Mouse (Mus musculus) neural tube, embryonic 15.5 days (tissue): ENCODE data around the gene Mboat7. TPM values are rescaled to one million over a fixed set of nuclear protein-coding genes. Genes with fewer than 3 reads are reported as not detected.

Experiments
- ATAC-seq: fragments of 200-750 bp; cut with Nextera tagmentation; 2 replicates; pipeline ENCODE4 v1.8.0; 2017; ENCODE audit warnings: mild to moderate bottlenecking, moderate TSS enrichment, moderate library complexity; ENCODE audit not compliant: low FRiP score
- H3K27ac ChIP-seq: fragments of 300-500 bp; sonication (generic); replicated peaks from 2 replicates; pipeline ENCODE4 v1.5.1; 2015; ENCODE audit warnings: mild to moderate bottlenecking, inconsistent platforms
- H3K27me3 ChIP-seq: fragments of 300-500 bp; sonication (generic); replicated peaks from 2 replicates; pipeline ENCODE4 v1.6.1; 2015; ENCODE audit warnings: inconsistent platforms
- H3K36me3 ChIP-seq: fragments of 300-500 bp; sonication (generic); 2 replicates; pipeline ENCODE4 v1.6.1; 2015; ENCODE audit warnings: inconsistent platforms
- H3K4me1 ChIP-seq: fragments of 300-500 bp; sonication (generic); 2 replicates; pipeline ENCODE4 v1.6.1; 2015; ENCODE audit warnings: inconsistent platforms
- H3K4me2 ChIP-seq: fragments of 300-500 bp; sonication (generic); 2 replicates; pipeline ENCODE4 v1.6.1; 2015; ENCODE audit warnings: inconsistent platforms, mild to moderate bottlenecking, moderate library complexity
- H3K4me3 ChIP-seq: fragments of 300-500 bp; sonication (generic); replicated peaks from 2 replicates; pipeline ENCODE4 v1.5.1; 2015; ENCODE audit warnings: mild to moderate bottlenecking, inconsistent platforms
- H3K9ac ChIP-seq: fragments of 300-500 bp; sonication (generic); replicated peaks from 2 replicates; pipeline ENCODE4 v1.6.1; 2015; ENCODE audit warnings: mild to moderate bottlenecking, inconsistent platforms
- H3K9me3 ChIP-seq: fragments of 300-500 bp; sonication (generic); replicated peaks from 2 replicates; pipeline ENCODE4 v1.6.1; 2016; ENCODE audit warnings: inconsistent platforms
- WGBS: fragments of 180-500 bp; shearing (Covaris S2); methylation state at CpG from one replicate; pipeline ENCODE4 v1.1.7; 2015; ENCODE audit warnings: mixed read lengths; 5-methylcytosine and 5-hydroxymethylcytosine counted together
- polyA plus RNA-seq: library from polyadenylated mRNA; unstranded; fragments of >200 nt; fragmentation: Nextera tagmentation; extraction: Ambion mirVana; gene quantifications from 2 replicates; pipeline ENCODE4 v1.2.1, GENCODE M21; 2015

Gene Mboat7
- polyA plus RNA-seq, 1 experiment from 2014 or later: 110 TPM

GRCm38 (mm10) chr7:3658578-3658977 is 34.7 kb downstream of the Mboat7 start:
- no peak for ATAC-seq
- Histone ChIP-seq H3K9ac (no peak overlapping the region), H3K9me3 (no peaks in the 10 kb centered on the region), H3K27ac (no peak overlapping the region), H3K4me1 (peaks cover 8% of the 10 kb centered on the region), H3K4me3 (no peak overlapping the region), H3K36me3 (peaks cover 93% of the 10 kb centered on the region), H3K27me3 (no peaks in the 10 kb centered on the region), H3K4me2 (no peak overlapping the region)
- WGBS: 94% methylated on average over 14 of the region's 14 CpGs

- no peak overlapping the region for H3K9ac ChIP-seq
Measured at GRCm38 (mm10) chr7:3656966-3657365, 36.4 kb downstream of the Mboat7 start.

GRCm38 (mm10) chr7:3646641-3647040 is 46.7 kb downstream of the Mboat7 start:
- Histone ChIP-seq H3K27me3 (no peaks in the 10 kb centered on the region), H3K4me1 (peaks cover 45% of the 10 kb centered on the region)
- WGBS: 70% methylated on average over 4 of the region's 4 CpGs

More at GRCm38 (mm10) chr7:3656966-3657365, 36.4 kb downstream of the Mboat7 start:
- Histone ChIP-seq H3K4me2 (no peak overlapping the region), H3K4me1 (no peaks in the 10 kb centered on the region), H3K27me3 (no peaks in the 10 kb centered on the region), H3K36me3 (peaks cover 99% of the 10 kb centered on the region), H3K4me3 (no peak overlapping the region), H3K9me3 (no peaks in the 10 kb centered on the region), H3K27ac (no peak overlapping the region)
- no peak for ATAC-seq
- WGBS: 90% methylated on average over 4 of the region's 4 CpGs

GRCm38 (mm10) chr7:3646188-3646587 is 47.1 kb downstream of the Mboat7 start:
- Histone ChIP-seq H3K27ac (peak overlapping the region; percentile 97), H3K4me1 (peaks cover 45% of the 10 kb centered on the region), H3K36me3 (peaks cover 13% of the 10 kb centered on the region), H3K4me2 (peak overlapping the region; percentile 75), H3K27me3 (no peaks in the 10 kb centered on the region), H3K4me3 (peak overlapping the region; percentile 91), H3K9me3 (no peaks in the 10 kb centered on the region), H3K9ac (peak overlapping the region; percentile 99)
- 19% methylated on average over 9 of the region's 9 CpGs for WGBS
- ATAC-seq: no peak

More at GRCm38 (mm10) chr7:3646641-3647040, 46.7 kb downstream of the Mboat7 start:
- Histone ChIP-seq H3K9me3 (no peaks in the 10 kb centered on the region), H3K36me3 (peaks cover 16% of the 10 kb centered on the region), H3K27ac (peak overlapping the region; percentile 97; the same call in 1 of the 2 replicates), H3K4me2 (peak overlapping the region; percentile 75), H3K9ac (peak overlapping the region; percentile 99), H3K4me3 (peak overlapping the region; percentile 91)
- no peak for ATAC-seq

- Histone ChIP-seq H3K4me2 (peak overlapping the region; percentile 75), H3K9me3 (no peaks in the 10 kb centered on the region), H3K4me3 (peak overlapping the region; percentile 91), H3K4me1 (peaks cover 45% of the 10 kb centered on the region), H3K27ac (peak overlapping the region; percentile 97), H3K27me3 (no peaks in the 10 kb centered on the region), H3K36me3 (peaks cover 13% of the 10 kb centered on the region), H3K9ac (peak overlapping the region; percentile 99)
- 0% methylated on average over 48 of the region's 58 CpGs for WGBS
- peak; percentile 12 for ATAC-seq
Measured at GRCm38 (mm10) chr7:3645488-3646025, 47.8 kb downstream of the Mboat7 start.

- Histone ChIP-seq H3K4me2 (peak within 1 kb of the TSS; percentile 80), H3K4me3 (peak within 1 kb of the TSS; percentile 91), H3K4me1 (peaks cover 45% of the 10 kb centered on the region), H3K36me3 (peaks cover 11% of the 10 kb centered on the region), H3K9ac (peak within 1 kb of the TSS; percentile 99), H3K27me3 (no peaks in the 10 kb centered on the region), H3K27ac (peak within 1 kb of the TSS; percentile 97), H3K9me3 (no peaks in the 10 kb centered on the region)
- under 1% methylated on average over 55 of the region's 58 CpGs for WGBS
- peak; percentile 97 for ATAC-seq
Measured at GRCm38 (mm10) chr7:3644672-3645487, 48.4 kb downstream of the Mboat7 start, which contains the start of gene Cnot3. TSS of gene Cnot3 (plus strand) at chr7:3645268.

- peak overlapping the region; percentile 76 for H3K27ac ChIP-seq
- H3K27me3 ChIP-seq: no peaks in the 10 kb centered on the region
- H3K4me1 ChIP-seq: peaks cover 41% of the 10 kb centered on the region
- peak; percentile 0; the same call in 1 of the 2 replicates for ATAC-seq
- no peaks in the 10 kb centered on the region for H3K9me3 ChIP-seq
- H3K36me3 ChIP-seq: peaks cover 16% of the 10 kb centered on the region
- peak overlapping the region; percentile 91 for H3K4me3 ChIP-seq
- 1% methylated on average over 11 of the region's 11 CpGs for WGBS
- peak overlapping the region; percentile 80 for H3K4me2 ChIP-seq
- peak overlapping the region; percentile 40 for H3K9ac ChIP-seq
Measured at GRCm38 (mm10) chr7:3644348-3644671, 49.0 kb downstream of the Mboat7 start.

- Histone ChIP-seq H3K9me3 (no peaks in the 10 kb centered on the region), H3K4me3 (peak overlapping the region; percentile 91), H3K36me3 (peaks cover 19% of the 10 kb centered on the region), H3K4me2 (peak overlapping the region; percentile 80), H3K4me1 (peaks cover 36% of the 10 kb centered on the region), H3K9ac (peak overlapping the region; percentile 40), H3K27me3 (no peaks in the 10 kb centered on the region), H3K27ac (peak overlapping the region; percentile 76)
- no peak for ATAC-seq
- WGBS: 20% methylated on average over 9 of the region's 9 CpGs
Measured at GRCm38 (mm10) chr7:3643843-3644242, 49.5 kb downstream of the Mboat7 start.

- H3K4me1 ChIP-seq: peaks cover 32% of the 10 kb centered on the region
- H3K4me2 ChIP-seq: peak overlapping the region; percentile 80
- ATAC-seq: no peak
- no peak overlapping the region for H3K27ac ChIP-seq
- H3K4me3 ChIP-seq: no peak overlapping the region
- 71% methylated on average over 5 of the region's 5 CpGs for WGBS
- H3K36me3 ChIP-seq: peaks cover 23% of the 10 kb centered on the region
- no peaks in the 10 kb centered on the region for H3K27me3 ChIP-seq
- no peaks in the 10 kb centered on the region for H3K9me3 ChIP-seq
- H3K9ac ChIP-seq: peak overlapping the region; percentile 40; the same call in 1 of the 2 replicates
Measured at GRCm38 (mm10) chr7:3643412-3643811, 49.9 kb downstream of the Mboat7 start.

GRCm38 (mm10) chr7:3630478-3630815 is 62.9 kb downstream of the Mboat7 start:
- H3K36me3 ChIP-seq: peaks cover 35% of the 10 kb centered on the region
- no peaks in the 10 kb centered on the region for H3K27me3 ChIP-seq
- peak overlapping the region; percentile 74 for H3K4me3 ChIP-seq
- H3K4me1 ChIP-seq: peaks cover 34% of the 10 kb centered on the region
- H3K4me2 ChIP-seq: peak overlapping the region; percentile 99
- ATAC-seq: 0 out of 2 replicates have a peak, but pooled peaks have one; percentile 4
- no peaks in the 10 kb centered on the region for H3K9me3 ChIP-seq
- 71% methylated on average over 3 of the region's 3 CpGs for WGBS
- peak overlapping the region; percentile 72 for H3K9ac ChIP-seq
- H3K27ac ChIP-seq: no peak overlapping the region

GRCm38 (mm10) chr7:3629543-3630477 is 63.5 kb downstream of the Mboat7 start, which contains the start of the genes Tfpt and Prpf31:
TSS of gene Tfpt (minus strand) at chr7:3629929.
TSS of gene Prpf31 (plus strand) at chr7:3629985.
- H3K27ac ChIP-seq: peak within 1 kb of the TSS; percentile 92
- H3K27me3 ChIP-seq: no peaks in the 10 kb centered on the region
- H3K9me3 ChIP-seq: no peaks in the 10 kb centered on the region
- H3K9ac ChIP-seq: peak within 1 kb of the TSS; percentile 79
- peaks cover 34% of the 10 kb centered on the region for H3K4me1 ChIP-seq
- H3K36me3 ChIP-seq: peaks cover 35% of the 10 kb centered on the region
- H3K4me2 ChIP-seq: peak within 1 kb of the TSS; percentile 99
- under 1% methylated on average over 47 of the region's 47 CpGs for WGBS
- peak; percentile 89 for ATAC-seq
- peak within 1 kb of the TSS; percentile 74 for H3K4me3 ChIP-seq
